Mouse (Mus musculus): Measurements from ENCODE around the gene Adamts14. TPM values are rescaled to one million over a fixed set of nuclear protein-coding genes. Genes with fewer than 3 reads are reported as not detected.
A peak's percentile ranks its signal among the peaks of the same experiment; 100 is the strongest.

Gene Adamts14
- 1 to 10 TPM; 1.5 to 2.0 (median 1.8) TPM for total RNA-seq (2022)

DNA sequence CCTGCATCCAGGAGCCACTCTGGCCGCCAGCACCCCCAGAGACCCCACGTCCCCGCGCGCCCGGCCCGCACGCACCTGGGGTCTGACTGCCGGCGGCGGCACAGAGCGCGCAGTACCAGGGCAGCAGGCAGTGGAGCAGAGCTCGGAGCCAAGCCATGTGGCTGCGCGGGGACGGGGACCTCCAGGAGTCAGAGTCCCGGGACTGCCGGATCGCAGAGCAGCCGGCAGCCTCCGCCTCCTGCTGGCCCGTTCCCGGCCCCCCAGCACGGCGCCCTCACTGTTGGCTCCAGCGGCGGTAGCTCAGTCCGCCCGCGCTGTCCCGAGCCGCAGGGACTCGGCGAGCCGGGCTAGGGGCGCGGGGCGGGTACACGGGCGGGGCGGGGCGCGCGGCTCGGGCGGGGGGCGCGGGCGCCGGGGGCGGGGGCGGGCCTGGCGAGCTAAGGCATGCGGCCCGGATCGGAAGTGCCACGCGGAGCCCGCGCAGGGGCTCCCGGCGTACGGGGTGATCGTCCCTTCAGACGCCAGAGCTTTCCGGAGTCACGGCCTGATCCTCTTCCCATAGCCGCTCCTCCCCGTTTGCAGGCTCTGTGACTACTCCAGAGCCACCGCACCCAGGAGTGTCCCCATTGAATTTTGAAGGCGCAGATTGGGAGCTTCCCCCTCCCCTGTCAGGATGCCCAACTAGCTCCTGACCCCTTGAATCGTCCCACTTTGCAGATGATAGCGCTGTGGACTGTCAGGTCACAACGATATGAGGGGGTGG, at the start of gene Adamts14:
Gene Adamts14 (minus strand): TSS at position 358 of the 763 bp plus-strand sequence.
- DNase-seq (ENCODE audit: low spot score in 2 of 2), result no peak

DNA sequence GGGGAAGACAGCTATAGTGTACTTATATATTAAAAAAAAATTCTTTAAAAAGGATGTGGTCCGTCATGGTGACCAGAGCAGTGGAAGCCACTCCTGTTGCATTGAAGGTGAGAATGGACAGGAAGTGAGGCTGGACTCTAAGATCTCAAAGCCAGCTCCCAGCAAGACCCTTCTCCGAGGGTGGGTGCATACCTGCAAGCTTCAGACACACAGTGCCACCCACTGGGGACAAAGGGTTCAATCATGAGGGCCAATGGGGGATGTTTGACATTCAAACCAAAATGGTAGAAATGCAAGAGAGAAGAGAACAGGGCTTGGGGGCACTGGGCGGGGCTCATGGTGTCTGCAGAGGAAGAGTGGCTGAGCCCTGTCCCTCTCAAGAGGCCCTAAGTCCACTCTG, 45.3 kb upstream of the Adamts14 start:
- no peak for DNase-seq (ENCODE audit: low spot score in 2 of 2)

DNA sequence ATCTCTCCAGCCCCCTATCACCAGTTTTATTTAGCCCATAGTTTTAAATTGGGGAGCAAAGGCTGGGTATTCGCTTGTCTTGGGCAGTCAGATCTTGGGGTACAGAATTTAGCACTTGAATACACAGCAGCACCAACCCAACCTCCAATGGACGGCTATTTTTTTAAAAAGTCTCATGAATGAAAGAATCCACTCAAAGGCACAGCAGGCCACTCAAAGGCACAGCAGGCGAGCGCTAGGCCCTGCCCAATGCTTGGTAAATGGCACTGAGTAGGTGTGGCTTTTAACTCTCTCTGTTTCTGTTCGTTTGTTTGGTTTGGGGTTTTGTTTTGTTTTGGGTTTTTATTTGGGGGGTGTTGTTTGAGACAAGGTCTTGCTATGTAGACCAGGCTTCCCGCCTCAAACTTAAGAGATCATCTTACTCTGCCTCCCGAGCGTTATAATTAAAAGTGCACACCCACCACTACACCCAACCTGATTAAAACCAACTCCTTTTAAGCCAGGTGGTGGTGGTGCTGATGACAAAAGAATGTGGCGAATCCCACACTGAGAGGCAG, 42.2 kb upstream of the Adamts14 start:
- DNase-seq (ENCODE audit: low spot score in 2 of 2), result no peak

DNA sequence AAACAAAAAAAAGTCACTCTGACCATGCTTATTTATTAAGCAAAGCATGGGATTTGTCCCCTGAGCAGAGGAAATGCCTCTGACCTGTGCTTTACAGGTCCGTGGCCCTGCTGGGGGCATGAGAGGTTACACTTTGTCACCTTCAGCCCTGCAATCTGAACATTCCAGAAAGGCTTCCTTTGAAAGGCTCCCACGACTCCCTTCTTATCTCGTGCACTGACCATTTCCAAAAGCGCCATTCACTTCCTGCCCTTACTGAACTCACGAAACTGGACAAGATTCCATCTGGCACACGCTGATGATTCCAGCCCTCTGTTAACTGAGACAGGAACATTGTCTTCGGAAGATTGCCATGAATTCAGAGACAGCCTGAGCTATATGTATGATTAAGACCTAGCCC, 40.5 kb upstream of the Adamts14 start:
- DNase-seq (ENCODE audit: low spot score in 2 of 2), result no peak

- no peak for DNase-seq (ENCODE audit: low spot score in 2 of 2)
Measured at GRCm38 (mm10) chr10:61312754-61313153, 39.5 kb upstream of the Adamts14 start.

DNA sequence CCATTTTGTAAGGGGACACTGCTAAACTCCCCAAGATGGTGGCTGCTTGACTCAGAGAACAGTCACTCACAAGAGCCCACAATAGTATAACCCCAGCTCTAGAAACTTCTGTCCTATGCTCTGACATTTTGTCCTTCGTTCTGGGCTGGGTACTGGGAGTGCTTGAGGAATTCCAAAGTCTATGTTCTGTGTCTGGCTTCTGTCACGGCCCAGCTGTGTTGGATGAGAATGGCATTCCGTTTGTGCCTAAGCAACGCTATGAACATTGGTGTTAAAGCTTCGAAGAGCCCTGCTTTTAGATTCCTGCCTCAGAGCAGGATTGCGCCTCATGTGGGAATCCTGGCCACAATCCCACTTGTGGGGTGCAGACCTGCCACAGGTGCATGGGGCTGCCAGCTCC, 38.9 kb upstream of the Adamts14 start:
- no peak for DNase-seq (ENCODE audit: low spot score in 2 of 2)

DNA sequence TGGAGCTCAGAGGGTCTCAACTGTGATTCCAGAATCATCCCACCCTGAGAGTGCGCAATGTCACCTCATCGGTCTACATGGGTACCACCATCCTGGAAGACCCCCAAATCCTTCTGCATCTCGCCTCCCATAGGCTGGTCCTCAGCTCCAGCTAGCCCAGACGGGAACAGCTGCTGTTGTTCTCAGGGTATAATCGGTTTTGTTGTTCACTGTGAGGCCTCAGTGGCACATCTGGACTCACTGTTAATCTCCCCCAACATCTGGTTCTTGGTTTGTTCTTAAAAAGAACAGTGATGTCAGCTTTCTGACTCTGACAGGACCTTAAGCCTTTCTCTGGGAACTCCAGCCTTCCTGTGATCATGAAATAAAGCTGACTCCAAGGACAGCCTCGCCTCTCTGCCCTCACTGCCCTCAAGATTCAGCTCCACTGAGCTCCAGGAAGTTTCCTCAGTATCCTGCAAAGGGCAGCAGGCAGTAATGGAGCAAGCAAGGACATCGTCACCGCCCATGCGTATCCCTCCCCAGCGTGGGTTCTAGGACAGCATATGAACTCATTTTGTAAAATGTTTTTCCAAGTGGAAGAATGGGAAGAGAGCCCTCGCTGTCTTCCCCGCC, 35.6 kb upstream of the Adamts14 start:
- no peak for DNase-seq (ENCODE audit: low spot score in 2 of 2)

DNA sequence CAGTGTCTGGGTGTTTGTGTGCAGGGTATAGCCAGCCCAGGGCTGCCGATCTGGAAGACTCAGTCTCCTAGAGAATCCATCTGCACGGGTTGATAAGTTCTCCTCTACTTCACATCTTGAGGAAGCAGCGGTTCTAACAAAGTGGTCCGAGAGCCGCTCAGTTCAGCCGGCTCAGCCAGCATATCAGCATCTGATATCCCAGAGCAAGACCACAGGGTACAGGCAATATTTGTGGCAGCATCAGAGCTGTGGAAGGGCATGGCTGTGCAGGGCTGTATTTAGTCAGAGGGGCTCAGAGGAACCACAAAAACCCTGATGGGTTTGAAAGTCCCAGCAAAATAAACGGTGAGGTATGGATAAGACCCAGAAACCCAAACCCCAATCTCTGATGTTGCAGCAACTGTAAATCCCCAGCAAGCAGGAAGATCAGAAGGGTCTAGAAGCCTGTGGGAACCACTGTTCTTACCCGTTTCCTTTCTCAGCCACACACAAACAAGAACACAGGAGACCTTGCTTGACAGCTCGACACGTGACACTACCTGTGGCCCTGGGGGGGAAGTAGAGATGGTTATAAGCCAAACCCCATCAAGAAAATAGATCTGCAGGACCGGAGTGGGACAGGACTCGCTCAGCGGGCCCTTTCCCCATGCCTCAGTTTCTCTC, 32.8 kb upstream of the Adamts14 start:
- DNase-seq (ENCODE audit: low spot score in 2 of 2), result no peak

DNA sequence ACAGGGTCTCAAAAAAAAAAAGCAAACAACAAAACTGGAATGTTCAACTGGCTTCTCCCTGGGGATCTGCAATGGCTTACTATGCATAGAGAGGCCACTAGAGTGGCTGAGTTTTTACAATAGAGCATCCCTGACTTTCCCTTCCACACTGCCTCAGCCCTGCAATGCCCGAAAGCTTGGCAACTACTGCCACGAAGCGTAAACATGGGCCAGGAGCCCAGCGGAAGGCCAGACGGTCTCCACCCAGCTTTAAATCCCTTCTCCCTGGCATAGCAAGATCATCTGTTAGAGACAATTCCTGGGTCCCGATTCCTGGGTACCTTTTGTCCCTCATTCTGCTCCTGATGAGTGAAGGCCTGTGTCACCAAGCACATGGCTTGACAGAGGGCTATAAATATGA, 30.8 kb upstream of the Adamts14 start:
- DNase-seq (ENCODE audit: low spot score in 2 of 2), result no peak

DNA sequence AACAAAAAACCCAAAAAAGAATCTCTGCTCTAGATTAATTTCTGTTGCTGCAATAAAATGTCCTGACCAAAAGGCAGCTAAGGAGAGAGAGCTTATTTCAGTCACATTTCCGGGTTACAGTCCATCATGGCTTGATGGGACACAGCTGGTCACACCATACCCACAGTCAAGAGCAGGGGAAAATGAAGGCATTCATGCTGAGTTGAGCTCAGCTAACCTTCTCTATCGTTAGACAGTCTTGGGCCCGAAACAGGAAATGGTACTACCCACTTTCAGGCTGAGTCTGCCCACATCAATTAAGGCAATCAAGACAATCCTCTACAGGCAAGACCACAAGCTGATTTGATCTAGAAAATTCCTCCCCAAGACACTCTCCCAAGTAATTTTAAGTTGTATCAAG, 27.8 kb upstream of the Adamts14 start:
- no peak for DNase-seq (ENCODE audit: low spot score in 2 of 2)

DNA sequence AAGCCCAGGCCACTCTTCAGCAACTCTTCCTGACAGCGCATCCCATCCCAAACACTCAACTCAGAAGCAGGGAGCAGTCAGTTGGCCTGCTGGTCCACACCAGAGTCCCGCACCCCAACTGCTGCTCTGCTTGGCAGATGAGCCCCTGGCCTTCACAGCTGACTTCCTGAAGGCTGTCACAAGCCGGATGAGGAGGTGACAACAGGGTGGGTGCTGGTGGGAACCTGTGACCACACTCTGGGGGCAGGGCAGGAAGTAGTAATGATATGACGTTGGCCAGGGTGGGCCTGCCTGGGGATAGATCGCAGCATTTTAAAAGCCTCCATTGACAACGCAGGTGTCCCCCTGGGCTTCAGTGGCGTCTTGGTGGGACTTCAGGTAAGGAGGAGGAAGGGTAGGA, 24.2 kb upstream of the Adamts14 start, which contains the start of gene Prf1:
Gene Prf1 (plus strand): TSS at position 357 of the 400 bp plus-strand sequence.
- no peak for DNase-seq (ENCODE audit: low spot score in 2 of 2)

DNA sequence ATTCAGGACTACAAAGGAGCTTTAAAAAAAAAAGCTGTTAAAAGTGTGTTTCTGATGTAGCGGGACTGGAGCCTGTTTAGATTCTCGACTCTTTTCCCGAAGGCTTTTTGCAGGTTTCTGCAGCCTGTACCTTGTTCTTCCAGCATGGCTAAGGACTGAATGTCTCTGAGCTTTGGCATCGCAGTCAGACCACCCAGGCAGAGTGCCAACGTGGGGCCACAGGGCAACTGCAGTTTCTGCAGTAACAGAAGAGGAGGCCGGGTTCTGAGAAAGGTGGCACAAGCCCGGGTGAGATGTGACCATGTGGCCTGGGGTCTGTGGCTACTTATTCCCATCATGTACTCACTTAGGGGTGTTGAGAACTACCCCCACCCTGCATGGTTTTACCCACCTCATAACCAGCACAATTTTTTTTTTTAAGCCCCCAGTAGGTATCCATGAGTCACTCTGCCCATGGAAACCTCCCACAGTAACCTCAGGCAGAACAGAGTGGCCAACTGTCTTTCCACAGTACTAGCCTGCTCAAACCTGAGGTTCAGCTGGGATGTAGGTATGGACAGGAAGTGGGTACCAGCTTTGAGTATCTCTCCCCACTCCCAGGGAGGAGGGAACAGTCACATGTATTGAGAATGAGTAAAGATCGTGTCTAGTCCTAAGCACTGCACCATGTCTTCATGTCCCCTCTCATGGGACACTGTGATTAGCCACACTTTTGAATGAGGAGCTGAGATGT, 23.6 kb upstream of the Adamts14 start:
- DNase-seq (ENCODE audit: low spot score in 2 of 2), result no peak

DNA sequence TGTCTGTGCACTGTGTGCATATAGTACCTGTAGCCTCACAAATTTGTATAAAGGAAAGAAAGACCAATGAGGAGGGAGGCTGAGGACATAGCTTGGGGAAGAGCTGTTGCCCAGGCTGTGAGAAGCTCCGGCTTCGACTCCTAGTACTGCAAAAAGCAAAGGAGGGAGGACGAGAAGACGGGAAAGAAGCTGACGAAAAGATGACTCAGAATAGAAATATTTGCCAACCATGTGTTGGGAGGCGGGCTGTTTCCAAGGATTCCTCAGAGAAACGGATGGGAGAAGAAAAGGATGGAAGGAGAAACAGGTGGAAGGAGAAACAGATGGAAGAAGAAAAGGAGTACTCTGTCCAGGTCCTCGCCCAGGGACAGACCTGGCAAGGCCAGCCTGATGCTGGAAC, 21.0 kb upstream of the Adamts14 start:
- peak; percentile 16 to 23 for DNase-seq (ENCODE audit: low spot score in 2 of 2)

DNA sequence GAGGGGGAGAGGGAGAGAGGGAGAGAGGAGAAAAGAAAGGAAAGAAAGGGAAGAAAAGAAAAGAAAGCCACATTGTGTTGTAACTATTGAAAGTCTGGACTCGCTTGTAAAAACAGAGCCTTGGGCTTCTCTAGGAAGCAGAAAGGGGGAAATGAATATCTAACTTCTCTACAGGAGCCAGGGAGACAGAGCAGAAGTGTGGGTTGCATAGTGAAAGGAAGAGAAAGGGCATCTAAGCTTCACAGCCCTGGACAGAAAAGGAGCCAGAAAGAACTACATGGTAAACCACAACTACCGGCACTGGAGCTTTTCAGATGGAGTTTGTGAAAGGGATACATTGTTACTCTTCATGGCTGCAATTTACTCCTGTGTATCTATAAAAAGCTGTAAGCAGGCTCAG, 17.2 kb upstream of the Adamts14 start:
- DNase-seq (ENCODE audit: low spot score in 2 of 2), result no peak

- DNase-seq (ENCODE audit: low spot score in 2 of 2), result no peak
Measured at GRCm38 (mm10) chr10:61290016-61290415, 16.8 kb upstream of the Adamts14 start.

- DNase-seq (ENCODE audit: low spot score in 2 of 2), result no peak
Measured at GRCm38 (mm10) chr10:61286246-61286645, 13.0 kb upstream of the Adamts14 start.

GRCm38 (mm10) chr10:61285271-61285670, 12.0 kb upstream of the Adamts14 start:
- no peak for DNase-seq (ENCODE audit: low spot score in 2 of 2)

DNA sequence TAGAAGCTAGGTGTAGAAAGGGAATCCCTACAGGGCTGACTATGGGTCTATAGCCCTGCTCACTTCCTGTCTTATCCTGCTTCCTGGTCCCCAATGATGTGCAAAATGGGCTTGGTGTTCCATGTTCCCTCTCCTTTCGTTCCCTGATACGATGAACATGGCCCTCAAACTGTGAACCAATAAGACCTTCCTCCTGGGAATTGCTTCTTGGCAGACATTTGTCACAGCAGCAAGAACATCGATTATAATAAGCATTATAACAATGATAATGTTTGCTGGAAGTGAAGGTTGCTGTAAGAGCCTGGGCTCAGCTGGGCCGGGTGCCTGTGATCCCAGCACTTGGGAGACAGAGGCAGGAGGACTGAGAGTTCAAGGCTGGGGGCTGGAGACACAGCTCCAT, 11.1 kb upstream of the Adamts14 start:
- no peak for DNase-seq (ENCODE audit: low spot score in 2 of 2)

DNA sequence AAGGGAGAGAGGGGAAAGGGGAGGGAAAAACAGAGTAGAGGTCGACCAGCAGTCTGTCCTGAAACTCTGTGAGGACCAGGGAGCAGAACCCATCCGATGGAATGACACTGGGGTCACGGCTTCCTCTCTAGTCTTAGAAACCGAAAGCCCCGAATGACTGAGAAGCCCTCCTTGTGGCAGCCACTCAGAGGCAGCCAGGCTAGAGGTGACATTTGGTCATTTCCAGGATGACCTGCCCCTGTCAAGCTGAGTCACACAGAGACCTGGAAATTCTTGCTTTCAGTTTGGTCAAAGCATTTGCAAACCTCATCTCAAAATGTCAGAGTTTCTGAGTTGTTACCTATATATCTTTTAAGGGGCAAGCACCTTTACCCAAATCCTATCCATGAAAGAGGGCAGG, 7.9 kb upstream of the Adamts14 start:
- no peak for DNase-seq (ENCODE audit: low spot score in 2 of 2)

- no peak for DNase-seq (ENCODE audit: low spot score in 2 of 2)
Measured at GRCm38 (mm10) chr10:61277918-61278674, 4.9 kb upstream of the Adamts14 start.

DNA sequence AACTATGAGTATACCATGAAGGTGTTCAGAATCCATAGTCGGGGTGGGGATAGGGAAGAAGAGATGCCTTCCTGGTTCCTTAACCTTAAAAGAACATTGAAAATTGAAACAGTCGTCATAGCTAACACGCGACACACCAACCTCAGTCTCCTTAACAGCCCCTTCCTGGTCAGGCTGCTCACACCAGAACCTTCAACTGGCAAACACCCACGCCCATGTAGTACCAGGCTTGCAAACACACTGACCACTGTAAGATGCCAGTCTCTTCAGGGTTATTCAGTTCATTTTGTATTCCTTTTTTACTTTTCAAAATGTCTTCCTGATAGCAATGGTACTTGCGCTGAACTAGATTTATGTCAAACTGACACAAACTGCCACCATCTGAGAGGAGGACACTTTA, 3.8 kb upstream of the Adamts14 start:
- no peak for DNase-seq (ENCODE audit: low spot score in 2 of 2)
